Mouse (Mus musculus): Measurements from ENCODE around the gene Rtl1.

DNA sequence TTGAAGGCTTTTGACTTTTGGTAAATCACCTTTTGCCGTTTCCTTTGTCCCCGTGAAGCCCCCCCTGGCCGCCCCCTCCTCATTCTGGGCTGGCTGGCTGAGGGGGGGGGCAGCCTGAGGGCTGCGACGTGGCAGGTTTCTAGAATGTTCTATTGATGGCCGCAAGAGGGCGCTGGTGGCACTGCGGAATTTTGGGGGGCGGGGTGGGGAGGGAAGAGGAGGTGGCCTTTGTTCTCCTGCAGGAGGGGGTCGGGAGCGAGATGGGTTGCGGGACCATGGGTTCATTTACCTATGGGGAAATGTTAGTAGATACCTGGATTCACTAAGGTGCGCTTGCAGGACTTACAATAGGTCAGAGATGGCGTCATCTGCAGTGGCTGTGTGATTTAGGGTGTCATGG is 58.1 kb downstream of the Rtl1 start:
- no peak for TF ChIP-seq CTCF (IDR thresholded peaks at IDR 0.05; ENCODE audit: extremely low read depth, insufficient read depth, insufficient read length, insufficient replicate concordance)
- no peak for TF ChIP-seq POLR2A (IDR thresholded peaks at IDR 0.05; ENCODE audit: low read depth, low read length)

Data from spleen, adult 2 months (tissue).